Mouse (Mus musculus) megakaryocyte, embryonic 14.5 days (primary cell): ENCODE measurements at regions not wholly inside any gene's neighbourhood (a gene's known extent, or its start where the extent isn't known, plus 50 kb on each side); places are given as distances from the start of the nearest gene placed in this dataset.

Experiments used
- FLI1 ChIP-seq: IDR thresholded peaks from 2 replicates; pipeline ENCODE4 v1.6.1; 2012; ENCODE audit warnings: low read length, inconsistent platforms, mixed read lengths
- GATA1 ChIP-seq: IDR thresholded peaks from 3 replicates; pipeline ENCODE4 v1.6.1; 2012; ENCODE audit warnings: mixed read lengths, low read length, inconsistent platforms, borderline replicate concordance

- TF ChIP-seq GATA1: no peak
- TF ChIP-seq FLI1: no peak
Observed at GRCm38 (mm10) chr13:28810326-28811080, 143.0 kb downstream of the Sox4 start.
